Mouse (Mus musculus): Measurements from ENCODE around the gene Cdr2l. TPM values are rescaled to one million over a fixed set of nuclear protein-coding genes. Genes with fewer than 3 reads are reported as not detected.

Cdr2l gene
- total RNA-seq, 2 experiments from 2014 or later = 26.8 to 29.3 TPM

- peak; percentile 78 to 88 for DNase-seq (ENCODE audit: low spot score in 2 of 2)
Observed at GRCm38 (mm10) chr11:115403338-115404124, 21.8 kb downstream of the Cdr2l start, which contains the start of gene Mrpl58. Gene Mrpl58, plus strand, starts transcription at chr11:115403752.

DNA sequence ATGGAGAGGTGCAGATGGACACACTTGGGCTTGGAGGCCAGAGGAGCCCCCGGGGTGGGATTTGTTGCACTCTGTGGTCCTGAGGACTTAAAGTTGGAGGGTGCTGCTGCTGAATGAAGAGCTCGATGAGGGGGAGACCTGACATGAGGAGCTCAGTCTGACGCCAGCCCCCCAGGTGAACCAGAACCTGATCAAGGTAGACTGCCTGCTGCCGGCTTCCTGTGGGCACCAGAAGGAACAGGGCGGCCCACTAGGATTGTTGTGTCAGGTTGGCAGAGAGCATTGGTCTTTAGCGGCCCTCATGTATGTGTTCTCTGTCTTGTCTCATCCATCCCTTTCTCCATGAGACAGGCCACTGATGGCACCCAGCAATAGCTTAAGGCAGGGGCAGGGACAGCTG, 24.0 kb downstream of the Cdr2l start:
- no peak for DNase-seq (ENCODE audit: low spot score in 2 of 2)

DNA sequence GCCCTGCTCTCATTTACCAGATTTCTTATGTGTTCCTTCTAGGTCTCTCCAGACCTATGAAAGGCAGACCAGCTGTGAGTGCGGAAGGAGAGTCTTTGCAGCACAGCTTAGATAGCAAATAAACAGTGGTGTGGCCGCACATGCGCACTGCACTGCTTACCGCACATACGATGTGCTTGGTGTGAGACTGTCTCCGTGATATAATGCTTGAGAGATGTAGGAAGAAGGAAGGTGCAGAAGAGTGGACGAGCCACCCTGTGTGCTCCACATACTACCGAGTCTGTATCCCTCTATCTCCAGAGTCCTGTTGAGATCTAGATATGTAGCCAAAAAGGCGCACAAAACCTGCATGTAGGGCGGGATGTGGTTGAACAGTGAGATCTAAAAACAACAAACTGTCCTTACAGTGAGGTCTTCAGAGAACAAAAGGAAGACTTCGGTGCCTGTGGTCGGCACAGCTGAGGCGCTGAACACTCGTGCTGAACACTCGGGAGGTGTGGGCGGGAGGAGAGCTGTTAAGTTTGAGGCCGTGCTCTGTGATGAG, 25.2 kb downstream of the Cdr2l start:
- no peak for DNase-seq (ENCODE audit: low spot score in 2 of 2)

DNA sequence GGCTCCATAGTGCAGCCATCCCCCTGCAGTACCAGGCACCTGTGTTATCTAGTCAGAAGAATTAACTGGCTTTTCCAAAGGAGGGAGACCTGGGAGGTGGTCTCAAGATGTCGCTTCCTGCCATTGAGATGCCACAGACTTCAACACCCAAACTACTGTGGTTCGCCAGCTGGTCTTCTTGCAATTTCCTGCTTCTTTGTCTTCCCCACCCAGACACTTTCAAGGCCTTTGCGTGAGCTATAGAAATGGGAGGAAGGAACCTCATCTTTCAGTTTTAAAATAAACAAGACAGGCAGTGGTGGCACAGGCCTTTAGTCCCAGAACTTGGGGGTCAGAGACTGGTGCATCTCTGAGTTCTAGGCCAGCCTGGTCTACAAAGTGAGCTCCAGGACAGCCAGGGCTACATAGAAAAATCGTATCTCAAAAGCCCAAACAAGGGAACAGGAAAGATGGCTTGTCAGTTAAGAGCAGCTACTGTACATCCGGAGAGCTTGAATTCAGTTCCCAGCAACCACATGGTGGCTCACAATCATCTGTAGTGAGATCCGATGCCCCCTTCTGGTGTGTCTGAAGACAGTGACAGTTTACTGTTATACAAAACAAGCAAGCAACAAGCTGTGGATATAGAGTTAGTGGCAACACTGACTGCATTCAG, 26.7 kb downstream of the Cdr2l start:
- no peak for DNase-seq (ENCODE audit: low spot score in 2 of 2)

- no peak for DNase-seq (ENCODE audit: low spot score in 2 of 2)
Observed at GRCm38 (mm10) chr11:115409556-115409955, 27.8 kb downstream of the Cdr2l start.

DNA sequence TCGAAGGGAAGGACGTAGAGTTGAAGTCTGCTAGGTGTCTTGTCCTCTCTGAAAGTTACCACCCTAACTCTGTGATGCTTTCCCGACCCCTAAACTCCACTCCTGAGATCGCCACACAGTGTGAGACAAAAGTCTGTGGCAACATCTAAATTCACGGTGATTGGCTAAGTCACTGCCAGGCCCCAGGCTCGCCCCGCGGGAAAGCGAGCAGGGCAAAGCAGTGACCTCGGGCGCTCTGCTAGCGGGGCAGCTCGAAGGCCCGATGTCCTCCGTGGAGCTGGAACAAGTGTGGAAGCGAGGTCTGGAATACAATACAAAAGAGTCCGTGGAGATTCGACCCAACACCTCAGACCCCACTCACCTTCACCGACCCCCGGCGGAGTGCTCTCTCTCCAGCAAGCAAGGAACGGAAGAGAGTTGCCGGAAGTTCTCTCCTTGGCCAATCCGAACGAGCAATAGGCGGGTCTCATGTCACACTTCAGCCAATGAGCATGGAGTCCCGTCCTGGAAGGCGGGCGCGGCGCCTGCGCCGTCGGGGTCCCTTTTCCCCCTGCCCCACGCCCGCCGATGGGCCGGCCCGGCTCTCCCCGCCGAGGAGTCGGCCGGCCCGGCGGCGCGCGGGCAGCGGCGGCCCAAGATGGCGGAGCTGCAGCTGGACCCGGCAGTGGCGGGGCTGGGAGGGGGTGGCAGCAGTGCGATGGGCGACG, 38.0 kb downstream of the Cdr2l start, which contains the start of the genes Atp5h and Kctd2:
TSS of gene Atp5h (minus strand) at position 432 of the 707 bp plus-strand sequence.
TSS of gene Kctd2 (plus strand) at position 598 of the 707 bp plus-strand sequence.
- peak; percentile 94 to 95 for DNase-seq (ENCODE audit: low spot score in 2 of 2)

GRCm38 (mm10) chr11:115420336-115421190, 38.8 kb downstream of the Cdr2l start:
- DNase-seq (ENCODE audit: low spot score in 2 of 2) = peak; percentile 51 to 65

- peak in 1 of 2 experiments; percentile 33 for DNase-seq (ENCODE audit: low spot score in 2 of 2)
Observed at GRCm38 (mm10) chr11:115421328-115421727, 39.6 kb downstream of the Cdr2l start.

- no peak for DNase-seq (ENCODE audit: low spot score in 2 of 2)
Observed at GRCm38 (mm10) chr11:115421972-115422371, 40.3 kb downstream of the Cdr2l start.

GRCm38 (mm10) chr11:115423091-115423490, 41.4 kb downstream of the Cdr2l start:
- no peak for DNase-seq (ENCODE audit: low spot score in 2 of 2)

DNA sequence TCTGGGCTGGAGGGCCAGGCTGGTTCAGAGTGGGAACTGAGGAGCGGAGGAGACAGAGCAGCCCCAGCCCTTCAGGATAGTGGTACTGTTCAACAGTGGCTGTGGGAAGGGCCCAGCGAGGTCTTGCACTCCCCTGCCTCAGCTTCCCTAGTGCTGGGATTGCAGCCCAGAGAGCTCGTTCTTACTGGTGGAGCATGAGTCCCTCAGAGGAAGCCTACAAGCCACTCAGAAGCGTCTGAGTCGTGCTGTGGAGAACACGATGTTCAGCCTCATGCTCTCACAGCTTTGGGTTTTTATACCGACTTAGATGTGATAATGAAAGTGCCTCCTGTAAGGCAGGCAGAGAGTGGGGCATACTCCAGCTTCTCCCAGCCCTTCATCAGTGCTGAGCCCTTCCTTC, 43.0 kb downstream of the Cdr2l start:
- no peak for DNase-seq (ENCODE audit: low spot score in 2 of 2)

GRCm38 (mm10) chr11:115425671-115426070, 44.0 kb downstream of the Cdr2l start:
- DNase-seq (ENCODE audit: low spot score in 2 of 2) = no peak

GRCm38 (mm10) chr11:115427482-115428331, 46.0 kb downstream of the Cdr2l start:
- peak; percentile 73 to 75 for DNase-seq (ENCODE audit: low spot score in 2 of 2)

- DNase-seq (ENCODE audit: low spot score in 2 of 2) = peak; percentile 34 to 59
Observed at GRCm38 (mm10) chr11:115429307-115429706, 47.6 kb downstream of the Cdr2l start.

GRCm38 (mm10) chr11:115430561-115430960, 48.8 kb downstream of the Cdr2l start:
- DNase-seq (ENCODE audit: low spot score in 2 of 2) = no peak

DNA sequence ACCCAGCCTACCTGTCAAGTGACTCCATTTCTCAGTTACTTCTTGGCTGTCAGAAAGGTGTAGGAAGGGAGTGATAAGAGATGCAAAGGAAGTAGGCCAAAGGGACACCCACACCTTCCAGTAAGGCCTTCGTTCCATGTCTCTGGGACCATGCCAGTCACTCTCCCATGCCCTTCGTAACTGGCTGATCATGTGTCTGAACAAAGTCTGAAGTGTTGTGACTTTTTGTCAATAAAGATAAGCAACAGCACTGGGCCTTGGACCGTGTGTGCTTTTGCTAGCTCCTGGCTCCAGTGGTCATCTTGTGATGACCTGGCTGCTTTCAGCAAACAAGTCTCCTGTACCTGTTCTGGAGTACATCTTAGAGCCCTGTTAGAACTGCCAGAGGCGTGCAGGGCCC, 51.1 kb downstream of the Cdr2l start:
- no peak for DNase-seq (ENCODE audit: low spot score in 2 of 2)

- no peak for DNase-seq (ENCODE audit: low spot score in 2 of 2)
Observed at GRCm38 (mm10) chr11:115433342-115433741, 51.6 kb downstream of the Cdr2l start.

- DNase-seq (ENCODE audit: low spot score in 2 of 2) = no peak
Observed at GRCm38 (mm10) chr11:115435596-115436337, 54.1 kb downstream of the Cdr2l start.

Measured in left cerebral cortex, adult 18-20 months (tissue).